Mouse (Mus musculus): ENCODE measurements around the gene Ttc4. TPM values are rescaled to one million over a fixed set of nuclear protein-coding genes. Genes with fewer than 3 reads are reported as not detected.

The Ttc4 gene
- polyA plus RNA-seq, 1 experiment from 2014 or later, result 139 TPM

- no peak for ATAC-seq (ENCODE audit: low FRiP score, low TSS enrichment)
- WGBS, result 77% methylated on average over 15 of the region's 15 CpGs
- no peaks in the 10 kb centered on the region for H3K27me3 ChIP-seq (ENCODE audit: insufficient read depth, low read length)
- H3K4me2 ChIP-seq (replicated peaks; ENCODE audit: low read depth, low read length), result no peak overlapping the region
- no peaks in the 10 kb centered on the region for H3K36me3 ChIP-seq (ENCODE audit: insufficient read depth, low read length)
- no peak overlapping the region for H3K27ac ChIP-seq (ENCODE audit: low read length)
- no peaks in the 10 kb centered on the region for H3K9me3 ChIP-seq (ENCODE audit: low read length)
- H3K9ac ChIP-seq (replicated peaks; ENCODE audit: low read length), result no peak overlapping the region
- no peaks in the 10 kb centered on the region for H3K4me1 ChIP-seq (ENCODE audit: insufficient read depth, low read length)
- H3K4me3 ChIP-seq (ENCODE audit: low read length), result no peak overlapping the region
Observed at GRCm38 (mm10) chr4:106693841-106694430, 15.2 kb upstream of the Ttc4 start.

DNA sequence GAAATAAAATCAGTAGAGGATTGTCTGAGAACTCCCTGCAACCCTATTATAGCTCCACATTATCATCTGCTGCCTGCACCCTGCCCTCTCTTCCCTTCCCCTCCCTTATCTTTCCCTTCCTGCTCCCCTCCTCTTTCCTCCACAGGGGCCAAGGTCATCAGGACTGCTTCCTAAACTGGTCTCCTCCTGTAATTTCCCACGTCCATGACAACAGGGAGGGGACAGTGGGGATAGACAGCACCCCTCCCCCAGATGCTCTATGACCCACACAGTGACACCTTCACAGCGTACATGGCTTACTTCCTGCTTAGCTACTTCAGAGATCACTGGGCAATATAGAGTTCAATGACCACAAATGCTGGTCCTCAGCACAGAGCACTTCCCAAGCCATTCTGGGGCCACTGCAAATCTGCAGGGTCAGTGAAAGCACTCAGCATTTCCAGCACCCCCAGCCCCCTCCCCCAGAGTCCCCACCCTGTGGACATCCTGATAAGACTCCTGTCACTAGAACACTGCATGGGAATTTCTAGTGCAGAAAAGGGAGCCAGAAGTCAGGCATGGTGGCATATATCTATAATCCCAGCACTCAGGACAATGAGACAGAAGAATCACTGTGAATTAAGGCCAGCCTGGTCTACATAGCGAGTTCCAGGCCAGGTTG lies 10.0 kb upstream of the Ttc4 start:
- no peaks in the 10 kb centered on the region for H3K36me3 ChIP-seq (ENCODE audit: insufficient read depth, low read length)
- H3K27ac ChIP-seq (ENCODE audit: low read length), result no peak overlapping the region
- no peaks in the 10 kb centered on the region for H3K4me1 ChIP-seq (ENCODE audit: insufficient read depth, low read length)
- H3K9ac ChIP-seq (replicated peaks; ENCODE audit: low read length), result no peak overlapping the region
- H3K4me2 ChIP-seq (replicated peaks; ENCODE audit: low read depth, low read length), result no peak overlapping the region
- ATAC-seq (ENCODE audit: low FRiP score, low TSS enrichment), result peak; percentile 57
- H3K4me3 ChIP-seq (ENCODE audit: low read length), result no peak overlapping the region
- WGBS, result 32% methylated on average over 3 of the region's 3 CpGs
- no peaks in the 10 kb centered on the region for H3K27me3 ChIP-seq (ENCODE audit: insufficient read depth, low read length)
- H3K9me3 ChIP-seq (ENCODE audit: low read length), result no peaks in the 10 kb centered on the region

DNA sequence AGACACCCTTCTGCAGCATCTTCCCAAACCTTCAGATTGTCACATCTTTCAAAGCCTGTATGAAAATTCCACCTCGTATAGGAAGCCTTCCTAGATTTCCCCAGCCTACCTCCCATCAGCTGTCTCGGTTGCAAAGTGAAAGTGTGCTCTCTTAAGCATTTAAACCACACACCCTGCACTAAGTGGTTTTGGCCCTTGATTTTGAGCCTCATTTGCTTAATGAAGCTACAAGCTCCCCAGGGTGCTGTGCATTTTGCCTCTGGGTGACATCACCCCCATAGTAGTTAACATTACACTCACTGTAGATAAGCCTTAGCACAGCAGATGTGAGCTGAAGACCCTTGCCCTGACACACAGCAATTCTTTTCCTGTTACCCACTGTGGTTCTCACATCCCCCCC lies 2.2 kb upstream of the Ttc4 start:
- ATAC-seq (ENCODE audit: low FRiP score, low TSS enrichment), result no peak
- H3K9ac ChIP-seq (replicated peaks; ENCODE audit: low read length), result no peak overlapping the region
- H3K4me2 ChIP-seq (replicated peaks; ENCODE audit: low read depth, low read length), result no peak overlapping the region
- no peaks in the 10 kb centered on the region for H3K9me3 ChIP-seq (ENCODE audit: low read length)
- peaks cover 10% of the 10 kb centered on the region; the same call in 1 of the 2 replicates for H3K36me3 ChIP-seq (ENCODE audit: insufficient read depth, low read length)
- H3K4me3 ChIP-seq (ENCODE audit: low read length), result no peak overlapping the region
- no peak overlapping the region for H3K27ac ChIP-seq (ENCODE audit: low read length)
- H3K4me1 ChIP-seq (ENCODE audit: insufficient read depth, low read length), result peaks cover 8% of the 10 kb centered on the region
- H3K27me3 ChIP-seq (ENCODE audit: insufficient read depth, low read length), result no peaks in the 10 kb centered on the region
- WGBS, result 53% methylated on average over 2 of the region's 2 CpGs

DNA sequence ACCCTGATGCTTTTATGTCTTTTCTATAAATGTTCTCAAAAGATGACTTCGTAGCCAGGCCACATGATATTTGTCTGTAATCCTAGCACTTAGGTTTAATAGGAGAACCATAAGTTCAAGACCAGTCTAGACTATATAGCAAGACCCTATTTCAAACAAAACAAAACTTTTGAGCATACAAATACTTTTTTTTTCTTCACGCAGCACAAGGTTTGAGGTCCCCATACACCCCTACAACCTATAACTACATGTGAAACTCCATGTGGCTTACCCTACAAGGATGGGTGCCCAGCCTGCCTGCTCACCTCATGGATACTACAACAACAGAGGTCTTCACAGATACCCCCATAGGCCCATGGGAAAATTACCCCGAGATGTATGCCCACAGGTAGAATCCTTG lies 408 bp upstream of the Ttc4 start:
- peak overlapping the region; percentile 93; the same call in 1 of the 2 replicates for H3K4me2 ChIP-seq (replicated peaks; ENCODE audit: low read depth, low read length)
- peak; percentile 55 for ATAC-seq (ENCODE audit: low FRiP score, low TSS enrichment)
- H3K4me3 ChIP-seq (ENCODE audit: low read length), result peak overlapping the region; percentile 95
- peaks cover 18% of the 10 kb centered on the region for H3K36me3 ChIP-seq (ENCODE audit: insufficient read depth, low read length)
- H3K9me3 ChIP-seq (ENCODE audit: low read length), result no peaks in the 10 kb centered on the region
- H3K4me1 ChIP-seq (ENCODE audit: insufficient read depth, low read length), result peaks cover 8% of the 10 kb centered on the region
- no peak overlapping the region for H3K27ac ChIP-seq (ENCODE audit: low read length)
- no peak overlapping the region for H3K9ac ChIP-seq (replicated peaks; ENCODE audit: low read length)
- H3K27me3 ChIP-seq (ENCODE audit: insufficient read depth, low read length), result no peaks in the 10 kb centered on the region
- WGBS, result 45% methylated on average over 3 of the region's 3 CpGs

DNA sequence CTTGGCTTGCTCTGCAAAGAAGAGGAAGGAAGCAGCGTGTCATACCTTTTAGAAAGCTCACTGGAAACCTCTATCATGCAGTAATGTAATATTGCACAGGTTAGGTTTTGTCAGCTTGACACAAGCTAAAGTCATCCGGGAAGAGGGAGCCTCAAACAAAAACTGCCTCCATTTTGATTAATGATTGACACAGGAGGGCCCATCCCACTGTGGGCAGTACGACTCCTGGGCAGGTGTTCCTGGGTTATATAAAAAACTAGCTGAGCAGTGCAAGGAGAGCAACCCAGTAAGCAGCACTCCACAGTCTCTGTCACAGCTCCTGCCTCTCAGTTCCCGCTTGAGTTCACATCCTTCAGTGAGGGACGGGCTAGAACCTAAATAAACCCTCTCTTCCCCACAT lies 2.0 kb downstream of the Ttc4 start:
- Histone ChIP-seq H3K27me3 (ENCODE audit: insufficient read depth, low read length) (no peaks in the 10 kb centered on the region), H3K4me3 (ENCODE audit: low read length) (no peak overlapping the region), H3K36me3 (ENCODE audit: insufficient read depth, low read length) (peaks cover 38% of the 10 kb centered on the region), H3K4me1 (ENCODE audit: insufficient read depth, low read length) (peaks cover 8% of the 10 kb centered on the region), H3K9ac (replicated peaks; ENCODE audit: low read length) (no peak overlapping the region), H3K9me3 (ENCODE audit: low read length) (no peaks in the 10 kb centered on the region), H3K4me2 (replicated peaks; ENCODE audit: low read depth, low read length) (no peak overlapping the region), H3K27ac (ENCODE audit: low read length) (no peak overlapping the region)
- WGBS, result 81% methylated on average over 5 of the region's 5 CpGs
- no peak for ATAC-seq (ENCODE audit: low FRiP score, low TSS enrichment)

DNA sequence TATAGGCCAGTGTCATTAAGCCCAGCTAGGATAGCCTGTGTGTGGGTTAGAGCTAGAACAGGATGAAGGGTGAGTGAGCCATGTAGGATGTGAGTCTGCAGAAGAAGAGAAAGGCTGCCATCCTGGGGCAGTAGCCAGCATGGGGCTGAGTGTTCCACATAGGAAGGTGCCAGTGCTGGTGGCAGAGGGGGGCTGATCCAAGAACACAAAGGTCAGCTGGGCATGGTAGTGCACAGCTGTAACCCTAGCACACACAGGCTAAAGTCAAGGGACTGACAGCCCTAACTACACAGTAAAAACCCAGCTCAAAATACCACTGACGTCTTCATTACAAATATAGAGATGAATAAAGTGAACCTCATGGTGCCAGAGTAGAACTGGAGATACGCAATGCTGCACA lies 12.2 kb downstream of the Ttc4 start:
- Histone ChIP-seq H3K4me1 (ENCODE audit: insufficient read depth, low read length) (no peaks in the 10 kb centered on the region), H3K9ac (replicated peaks; ENCODE audit: low read length) (no peak overlapping the region), H3K27ac (ENCODE audit: low read length) (no peak overlapping the region), H3K4me3 (ENCODE audit: low read length) (no peak overlapping the region), H3K27me3 (ENCODE audit: insufficient read depth, low read length) (no peaks in the 10 kb centered on the region), H3K4me2 (replicated peaks; ENCODE audit: low read depth, low read length) (no peak overlapping the region), H3K9me3 (ENCODE audit: low read length) (no peaks in the 10 kb centered on the region), H3K36me3 (ENCODE audit: insufficient read depth, low read length) (peaks cover 87% of the 10 kb centered on the region)
- 83% methylated on average over 2 of the region's 2 CpGs for WGBS
- ATAC-seq (ENCODE audit: low FRiP score, low TSS enrichment), result no peak

- Histone ChIP-seq H3K4me3 (ENCODE audit: low read length) (no peak overlapping the region), H3K36me3 (ENCODE audit: insufficient read depth, low read length) (peaks cover 83% of the 10 kb centered on the region), H3K27ac (ENCODE audit: low read length) (peak overlapping the region; percentile 43; the same call in 1 of the 2 replicates), H3K9me3 (ENCODE audit: low read length) (no peaks in the 10 kb centered on the region), H3K9ac (replicated peaks; ENCODE audit: low read length) (no peak overlapping the region), H3K27me3 (ENCODE audit: insufficient read depth, low read length) (no peaks in the 10 kb centered on the region), H3K4me1 (ENCODE audit: insufficient read depth, low read length) (no peaks in the 10 kb centered on the region), H3K4me2 (replicated peaks; ENCODE audit: low read depth, low read length) (no peak overlapping the region)
- 73% methylated on average over 10 of the region's 10 CpGs for WGBS
- no peak for ATAC-seq (ENCODE audit: low FRiP score, low TSS enrichment)
Observed at GRCm38 (mm10) chr4:106665673-106666072, 13.1 kb downstream of the Ttc4 start.

- no peak overlapping the region for H3K4me2 ChIP-seq (replicated peaks; ENCODE audit: low read depth, low read length)
- peaks cover 81% of the 10 kb centered on the region for H3K36me3 ChIP-seq (ENCODE audit: insufficient read depth, low read length)
- ATAC-seq (ENCODE audit: low FRiP score, low TSS enrichment), result no peak
- H3K9me3 ChIP-seq (ENCODE audit: low read length), result no peaks in the 10 kb centered on the region
- H3K4me1 ChIP-seq (ENCODE audit: insufficient read depth, low read length), result no peaks in the 10 kb centered on the region
- no peaks in the 10 kb centered on the region for H3K27me3 ChIP-seq (ENCODE audit: insufficient read depth, low read length)
- H3K27ac ChIP-seq (ENCODE audit: low read length), result peak overlapping the region; percentile 55; the same call in 1 of the 2 replicates
- WGBS, result 98% methylated on average over 2 of the region's 2 CpGs
- H3K9ac ChIP-seq (replicated peaks; ENCODE audit: low read length), result no peak overlapping the region
- no peak overlapping the region for H3K4me3 ChIP-seq (ENCODE audit: low read length)
Observed at GRCm38 (mm10) chr4:106665269-106665668, 13.5 kb downstream of the Ttc4 start.

DNA sequence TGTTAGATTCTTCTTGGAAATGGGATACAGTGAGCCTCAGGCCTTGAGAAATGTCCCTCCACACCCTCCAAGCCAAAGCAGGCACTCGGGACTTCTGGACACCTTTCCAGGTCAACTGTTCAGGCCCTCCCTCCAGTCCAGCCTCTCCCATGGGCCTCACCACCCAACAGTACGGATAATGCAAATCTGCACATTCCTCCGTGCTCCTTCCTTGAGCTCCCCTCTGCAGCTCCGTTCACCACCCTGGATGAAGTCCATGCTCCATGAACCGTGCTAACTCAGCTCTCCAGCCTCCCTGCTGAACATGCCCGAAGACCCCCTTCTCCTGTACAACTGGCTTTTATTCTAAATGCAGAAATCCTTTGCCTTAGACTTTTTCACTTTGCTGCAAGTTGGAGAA lies 14.0 kb downstream of the Ttc4 start:
- H3K27me3 ChIP-seq (ENCODE audit: insufficient read depth, low read length), result no peaks in the 10 kb centered on the region
- peak; percentile 49; the same call in 1 of the 2 replicates for ATAC-seq (ENCODE audit: low FRiP score, low TSS enrichment)
- no peaks in the 10 kb centered on the region for H3K4me1 ChIP-seq (ENCODE audit: insufficient read depth, low read length)
- H3K4me3 ChIP-seq (ENCODE audit: low read length), result no peak overlapping the region
- H3K27ac ChIP-seq (ENCODE audit: low read length), result peak overlapping the region; percentile 55; the same call in 1 of the 2 replicates
- no peak overlapping the region for H3K4me2 ChIP-seq (replicated peaks; ENCODE audit: low read depth, low read length)
- H3K9me3 ChIP-seq (ENCODE audit: low read length), result no peaks in the 10 kb centered on the region
- H3K36me3 ChIP-seq (ENCODE audit: insufficient read depth, low read length), result peaks cover 81% of the 10 kb centered on the region
- 74% methylated on average over 6 of the region's 6 CpGs for WGBS
- H3K9ac ChIP-seq (replicated peaks; ENCODE audit: low read length), result no peak overlapping the region

- Histone ChIP-seq H3K9ac (replicated peaks; ENCODE audit: low read length) (no peak overlapping the region), H3K4me3 (ENCODE audit: low read length) (no peak overlapping the region), H3K9me3 (ENCODE audit: low read length) (no peaks in the 10 kb centered on the region), H3K4me2 (replicated peaks; ENCODE audit: low read depth, low read length) (no peak overlapping the region), H3K27ac (ENCODE audit: low read length) (peak overlapping the region; percentile 55; the same call in 1 of the 2 replicates), H3K36me3 (ENCODE audit: insufficient read depth, low read length) (peaks cover 79% of the 10 kb centered on the region), H3K27me3 (ENCODE audit: insufficient read depth, low read length) (no peaks in the 10 kb centered on the region), H3K4me1 (ENCODE audit: insufficient read depth, low read length) (no peaks in the 10 kb centered on the region)
- WGBS, result 86% methylated on average over 5 of the region's 5 CpGs
- ATAC-seq (ENCODE audit: low FRiP score, low TSS enrichment), result no peak
Observed at GRCm38 (mm10) chr4:106663956-106664470, 14.7 kb downstream of the Ttc4 start.

Measured in kidney, embryonic 16.5 days (tissue).